Mouse (Mus musculus): Measurements from ENCODE around the gene Rnf121. TPM values are rescaled to one million over a fixed set of nuclear protein-coding genes. Genes with fewer than 3 reads are reported as not detected.

Gene Rnf121
- polyA plus RNA-seq, 1 experiment = 48.0 TPM

GRCm38 (mm10) chr7:102084041-102084696 is 18.9 kb upstream of the Rnf121 start:
- no peaks in the 10 kb centered on the region for H3K79me2 ChIP-seq (ENCODE audit: control insufficient read depth, insufficient read depth)
- peaks cover 5% of the 10 kb centered on the region for H3K36me3 ChIP-seq (ENCODE audit: control insufficient read depth, insufficient read depth)
- TF ChIP-seq TCF3 (IDR thresholded peaks at IDR 0.05; ENCODE audit: insufficient read length, low read depth) (no peak), TCF12 (IDR thresholded peaks at IDR 0.05; ENCODE audit: insufficient read depth, poor library complexity, severe bottlenecking) (no peak), SRF (IDR thresholded peaks at IDR 0.05; ENCODE audit: control insufficient read depth, insufficient read length, low read depth) (no peak), E2F4 (IDR thresholded peaks at IDR 0.05; ENCODE audit: insufficient read depth) (no peak), MAX (IDR thresholded peaks at IDR 0.05; ENCODE audit: low read depth) (no peak)
- no peaks in the 10 kb centered on the region for H3K27me3 ChIP-seq (ENCODE audit: control insufficient read depth, insufficient read depth, insufficient read length)
- no peak overlapping the region for H3K4me3 ChIP-seq
- no peak overlapping the region for H3K4me2 ChIP-seq (ENCODE audit: low read depth)
- no peak overlapping the region for H3ac ChIP-seq (ENCODE audit: control insufficient read depth, insufficient read length)

GRCm38 (mm10) chr7:102082816-102083215 is 17.5 kb upstream of the Rnf121 start, which contains the start of gene Trpc2:
Gene Trpc2, plus strand, starts transcription at chr7:102083116.
- Histone ChIP-seq H3ac (ENCODE audit: control insufficient read depth, insufficient read length) (no peak within 1 kb of the TSS), H3K4me2 (ENCODE audit: low read depth) (no peak within 1 kb of the TSS), H3K79me2 (ENCODE audit: control insufficient read depth, insufficient read depth) (no peaks in the 10 kb centered on the region), H3K27me3 (ENCODE audit: control insufficient read depth, insufficient read depth, insufficient read length) (no peaks in the 10 kb centered on the region), H3K4me3 (no peak within 1 kb of the TSS), H3K36me3 (ENCODE audit: control insufficient read depth, insufficient read depth) (peaks cover 5% of the 10 kb centered on the region)
- TF ChIP-seq MYOD1 (IDR thresholded peaks at IDR 0.05; ENCODE audit: control insufficient read depth in 1 of 3, insufficient read length in 2 of 3, low read depth in 2 of 3) (no peak), MAX (IDR thresholded peaks at IDR 0.05; ENCODE audit: low read depth) (no peak), TCF3 (IDR thresholded peaks at IDR 0.05; ENCODE audit: insufficient read length, low read depth) (no peak), POLR2A (IDR thresholded peaks at IDR 0.05; ENCODE audit: insufficient read length, low read depth) (no peak), MYOG (IDR thresholded peaks at IDR 0.05; ENCODE audit: control insufficient read depth in 1 of 3, insufficient read depth in 1 of 3, insufficient read length in 2 of 3, low read depth in 2 of 3) (no peak), E2F4 (IDR thresholded peaks at IDR 0.05; ENCODE audit: insufficient read depth) (no peak), USF1 (IDR thresholded peaks at IDR 0.05; ENCODE audit: low read depth) (no peak), CEBPB (IDR thresholded peaks at IDR 0.05; ENCODE audit: insufficient read depth, poor library complexity, severe bottlenecking) (no peak), TCF12 (IDR thresholded peaks at IDR 0.05; ENCODE audit: insufficient read depth, poor library complexity, severe bottlenecking) (no peak)

- H3ac ChIP-seq (ENCODE audit: control insufficient read depth, insufficient read length) = no peak overlapping the region
- H3K27me3 ChIP-seq (ENCODE audit: control insufficient read depth, insufficient read depth, insufficient read length) = no peaks in the 10 kb centered on the region
- TF ChIP-seq TCF12 (IDR thresholded peaks at IDR 0.05; ENCODE audit: insufficient read depth, poor library complexity, severe bottlenecking) = no peak
- TF ChIP-seq E2F4 (IDR thresholded peaks at IDR 0.05; ENCODE audit: insufficient read depth) = no peak
- no peak for TF ChIP-seq POLR2A (IDR thresholded peaks at IDR 0.05; ENCODE audit: insufficient read length, low read depth)
- TF ChIP-seq MAX (IDR thresholded peaks at IDR 0.05; ENCODE audit: low read depth) = no peak
- no peak for TF ChIP-seq CEBPB (IDR thresholded peaks at IDR 0.05; ENCODE audit: insufficient read depth, poor library complexity, severe bottlenecking)
- no peak for TF ChIP-seq USF1 (IDR thresholded peaks at IDR 0.05; ENCODE audit: low read depth)
- TF ChIP-seq MYOG (IDR thresholded peaks at IDR 0.05; ENCODE audit: control insufficient read depth in 1 of 3, insufficient read depth in 1 of 3, insufficient read length in 2 of 3, low read depth in 2 of 3) = no peak
- no peak for TF ChIP-seq MYOD1 (IDR thresholded peaks at IDR 0.05; ENCODE audit: control insufficient read depth in 1 of 3, insufficient read length in 2 of 3, low read depth in 2 of 3)
- peaks cover 5% of the 10 kb centered on the region for H3K36me3 ChIP-seq (ENCODE audit: control insufficient read depth, insufficient read depth)
- H3K4me3 ChIP-seq = no peak overlapping the region
- no peaks in the 10 kb centered on the region for H3K79me2 ChIP-seq (ENCODE audit: control insufficient read depth, insufficient read depth)
- no peak overlapping the region for H3K4me2 ChIP-seq (ENCODE audit: low read depth)
Observed at GRCm38 (mm10) chr7:102081784-102082183, 16.5 kb upstream of the Rnf121 start.

- no peaks in the 10 kb centered on the region for H3K27me3 ChIP-seq (ENCODE audit: control insufficient read depth, insufficient read depth, insufficient read length)
- peaks cover 5% of the 10 kb centered on the region for H3K36me3 ChIP-seq (ENCODE audit: control insufficient read depth, insufficient read depth)
- no peak overlapping the region for H3K4me2 ChIP-seq (ENCODE audit: low read depth)
- H3ac ChIP-seq (ENCODE audit: control insufficient read depth, insufficient read length) = no peak overlapping the region
- no peaks in the 10 kb centered on the region for H3K79me2 ChIP-seq (ENCODE audit: control insufficient read depth, insufficient read depth)
- no peak overlapping the region for H3K4me3 ChIP-seq
- TF ChIP-seq REST (IDR thresholded peaks at IDR 0.05; ENCODE audit: insufficient read depth, insufficient read length) = no peak
- no peak for TF ChIP-seq MYOD1 (IDR thresholded peaks at IDR 0.05; ENCODE audit: control insufficient read depth in 1 of 3, insufficient read length in 2 of 3, low read depth in 2 of 3)
- no peak for TF ChIP-seq TCF3 (IDR thresholded peaks at IDR 0.05; ENCODE audit: insufficient read length, low read depth)
- no peak for TF ChIP-seq USF1 (IDR thresholded peaks at IDR 0.05; ENCODE audit: low read depth)
- no peak for TF ChIP-seq E2F4 (IDR thresholded peaks at IDR 0.05; ENCODE audit: insufficient read depth)
- TF ChIP-seq MYOG (IDR thresholded peaks at IDR 0.05; ENCODE audit: control insufficient read depth in 1 of 3, insufficient read depth in 1 of 3, insufficient read length in 2 of 3, low read depth in 2 of 3) = no peak
- no peak for TF ChIP-seq SRF (IDR thresholded peaks at IDR 0.05; ENCODE audit: control insufficient read depth, insufficient read length, low read depth)
- TF ChIP-seq TCF12 (IDR thresholded peaks at IDR 0.05; ENCODE audit: insufficient read depth, poor library complexity, severe bottlenecking) = no peak
- TF ChIP-seq POLR2AphosphoS2 (IDR thresholded peaks at IDR 0.05; ENCODE audit: insufficient read length, low read depth) = no peak
- TF ChIP-seq POLR2A (IDR thresholded peaks at IDR 0.05; ENCODE audit: insufficient read length, low read depth) = no peak
- TF ChIP-seq CEBPB (IDR thresholded peaks at IDR 0.05; ENCODE audit: insufficient read depth, poor library complexity, severe bottlenecking) = no peak
- TF ChIP-seq MAX (IDR thresholded peaks at IDR 0.05; ENCODE audit: low read depth) = no peak
Observed at GRCm38 (mm10) chr7:102080311-102080710, 15.0 kb upstream of the Rnf121 start.

- Histone ChIP-seq H3K4me2 (ENCODE audit: low read depth) (no peak overlapping the region), H3K4me3 (no peak overlapping the region), H3K27me3 (ENCODE audit: control insufficient read depth, insufficient read depth, insufficient read length) (no peaks in the 10 kb centered on the region), H3ac (ENCODE audit: control insufficient read depth, insufficient read length) (no peak overlapping the region), H3K36me3 (ENCODE audit: control insufficient read depth, insufficient read depth) (peaks cover 5% of the 10 kb centered on the region), H3K79me2 (ENCODE audit: control insufficient read depth, insufficient read depth) (no peaks in the 10 kb centered on the region)
- no peak for TF ChIP-seq POLR2A (IDR thresholded peaks at IDR 0.05; ENCODE audit: insufficient read length, low read depth)
- TF ChIP-seq TCF3 (IDR thresholded peaks at IDR 0.05; ENCODE audit: insufficient read length, low read depth) = no peak
- TF ChIP-seq USF1 (IDR thresholded peaks at IDR 0.05; ENCODE audit: low read depth) = no peak
- no peak for TF ChIP-seq MYOG (IDR thresholded peaks at IDR 0.05; ENCODE audit: control insufficient read depth in 1 of 3, insufficient read depth in 1 of 3, insufficient read length in 2 of 3, low read depth in 2 of 3)
- no peak for TF ChIP-seq MAX (IDR thresholded peaks at IDR 0.05; ENCODE audit: low read depth)
- TF ChIP-seq E2F4 (IDR thresholded peaks at IDR 0.05; ENCODE audit: insufficient read depth) = no peak
- TF ChIP-seq POLR2AphosphoS2 (IDR thresholded peaks at IDR 0.05; ENCODE audit: insufficient read length, low read depth) = no peak
- TF ChIP-seq CEBPB (IDR thresholded peaks at IDR 0.05; ENCODE audit: insufficient read depth, poor library complexity, severe bottlenecking) = no peak
- no peak for TF ChIP-seq TCF12 (IDR thresholded peaks at IDR 0.05; ENCODE audit: insufficient read depth, poor library complexity, severe bottlenecking)
- no peak for TF ChIP-seq MYOD1 (IDR thresholded peaks at IDR 0.05; ENCODE audit: control insufficient read depth in 1 of 3, insufficient read length in 2 of 3, low read depth in 2 of 3)
- TF ChIP-seq REST (IDR thresholded peaks at IDR 0.05; ENCODE audit: insufficient read depth, insufficient read length) = no peak
- TF ChIP-seq SRF (IDR thresholded peaks at IDR 0.05; ENCODE audit: control insufficient read depth, insufficient read length, low read depth) = no peak
Observed at GRCm38 (mm10) chr7:102078517-102078916, 13.2 kb upstream of the Rnf121 start.

All from myocyte (in vitro differentiated cells).